Mouse (Mus musculus) cortical plate, adult 2 months (tissue): ENCODE data around the gene Ifit1bl2. TPM values are rescaled to one million over a fixed set of nuclear protein-coding genes. Genes with fewer than 3 reads are reported as not detected.

Experiments used
- H3K27ac ChIP-seq: fragments of 200-500 bp; 2 replicates; pipeline ENCODE4 v1.5.1; 2012; ENCODE audit warnings: low read length, control low read depth, inconsistent platforms; ENCODE audit not compliant: insufficient read depth
- H3K4me1 ChIP-seq: fragments of 200-500 bp; 2 replicates; pipeline ENCODE4 v1.6.1; 2011; ENCODE audit warnings: low read length; ENCODE audit not compliant: control insufficient read depth, insufficient read depth
- H3K4me3 ChIP-seq: fragments of 200-500 bp; 2 replicates; pipeline ENCODE4 v1.5.1; 2011; ENCODE audit warnings: mild to moderate bottlenecking, low read length, control low read depth; ENCODE audit not compliant: insufficient read depth
- CTCF ChIP-seq: fragments of 200-500 bp; IDR thresholded peaks from 2 replicates; pipeline ENCODE4 v1.5.1; 2011; ENCODE audit warnings: mild to moderate bottlenecking, control low read depth, low read length; ENCODE audit not compliant: insufficient read depth; ENCODE audit errors: extremely low read depth
- POLR2A ChIP-seq: fragments of 200-500 bp; IDR thresholded peaks from 2 replicates; pipeline ENCODE4 v1.6.1; 2011; ENCODE audit warnings: mild to moderate bottlenecking, low read length, control low read depth; ENCODE audit not compliant: insufficient read depth; ENCODE audit errors: extremely low read depth
- polyA plus RNA-seq: library from polyadenylated mRNA; depleted of rRNA; stranded (reverse); fragments of >200 nt; gene quantifications from 2 replicates; pipeline ENCODE4 v1.2.3, GENCODE M21; 2012; rRNA removed

The Ifit1bl2 gene
- polyA plus RNA-seq, 1 experiment = 0.54 TPM

- TF ChIP-seq POLR2A (no peak), CTCF (no peak)
- no peaks in the 10 kb centered on the region; the same call in 1 of the 2 replicates for H3K4me1 ChIP-seq
- no peak overlapping the region for H3K27ac ChIP-seq
- H3K4me3 ChIP-seq = no peak overlapping the region
Observed at GRCm38 (mm10) chr19:34569896-34570476, 70.6 kb downstream of the Ifit1bl2 start.

DNA sequence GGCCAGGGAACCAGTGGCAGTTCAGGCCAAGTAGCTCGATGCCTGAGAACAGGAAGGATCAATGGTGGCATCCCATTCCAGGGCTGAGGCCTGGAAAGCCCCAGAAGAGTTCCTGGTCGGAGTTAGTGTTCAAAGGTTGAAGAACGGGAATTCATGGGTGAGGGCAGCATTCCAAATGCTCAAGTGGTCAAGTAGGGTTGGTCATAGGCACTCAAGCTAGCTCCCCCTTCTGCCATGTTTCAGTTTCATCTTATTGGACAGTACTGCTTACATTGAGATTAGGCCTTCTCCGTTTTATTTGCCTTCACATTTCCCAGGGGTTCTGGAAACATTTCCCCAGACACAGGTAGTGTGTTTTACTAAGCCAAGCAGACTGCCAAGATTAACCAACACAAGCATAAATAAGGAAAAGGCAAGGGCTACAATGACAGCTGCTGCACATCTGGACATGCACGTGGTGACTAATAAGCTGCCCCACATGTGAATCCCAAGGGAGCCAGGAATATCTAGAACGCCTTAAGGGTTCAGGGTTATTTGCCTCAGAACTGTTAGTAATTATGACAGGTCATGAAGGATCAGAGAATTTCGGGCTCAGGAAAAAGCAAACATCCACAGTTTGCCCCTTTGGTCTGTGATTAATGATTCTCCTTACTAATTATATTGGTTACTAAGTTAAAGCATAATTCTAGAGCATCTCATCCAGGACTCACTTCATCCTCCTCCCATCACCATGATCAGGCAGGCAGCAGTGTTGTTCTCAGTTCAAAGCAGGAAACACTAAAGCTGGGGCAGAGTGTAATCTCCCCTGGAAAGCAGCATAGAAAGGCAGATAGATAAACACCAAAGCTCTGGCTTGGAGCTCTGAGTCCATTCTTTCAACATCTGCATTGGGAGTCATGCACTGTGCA lies 71.3 kb downstream of the Ifit1bl2 start:
- no peak overlapping the region for H3K27ac ChIP-seq
- H3K4me3 ChIP-seq = no peak overlapping the region
- TF ChIP-seq CTCF (no peak), POLR2A (no peak)
- no peaks in the 10 kb centered on the region; the same call in 1 of the 2 replicates for H3K4me1 ChIP-seq

Other genes with a start within 250 kb of the Ifit1bl2 start
- 1.2 and 2.4 TPM in 2 replicates for gene Ch25h, start 165.6 kb downstream of the Ifit1bl2 start, polyA plus RNA-seq
- gene Lipa, start 113.3 kb downstream of the Ifit1bl2 start, polyA plus RNA-seq = 15.6 and 17.8 TPM in 2 replicates
- gene Ifit2, start 90.0 kb downstream of the Ifit1bl2 start, polyA plus RNA-seq = 5.1 and 6.7 TPM in 2 replicates
- gene Ifit3, start 57.2 kb downstream of the Ifit1bl2 start, polyA plus RNA-seq = 15.3 and 16.9 TPM in 2 replicates
- gene Ifit1bl1, start 38.8 kb downstream of the Ifit1bl2 start, polyA plus RNA-seq = 2.9 TPM in 2 replicates
- 4.7 and 6.0 TPM in 2 replicates for gene Ifit3b, start 32.8 kb downstream of the Ifit1bl2 start, polyA plus RNA-seq
- 3.3 and 5.3 TPM in 2 replicates for gene Ifit1, start 128 bp upstream of the Ifit1bl2 start, polyA plus RNA-seq
- gene Slc16a12, start 106.5 kb upstream of the Ifit1bl2 start, polyA plus RNA-seq = 1.7 and 2.0 TPM in 2 replicates
- gene Pank1, start 238.7 kb upstream of the Ifit1bl2 start, polyA plus RNA-seq = 6.8 and 7.0 TPM in 2 replicates